Mouse (Mus musculus): ENCODE results near the gene Krtap4-2.

- TF ChIP-seq CTCF (IDR thresholded peaks at IDR 0.05; ENCODE audit: borderline replicate concordance, extremely low read depth, insufficient read depth, insufficient read length): no peak
- TF ChIP-seq POLR2A (IDR thresholded peaks at IDR 0.05; ENCODE audit: borderline replicate concordance, extremely low read depth, insufficient read depth, insufficient read length, poor library complexity, severe bottlenecking): no peak
Measured at GRCm38 (mm10) chr11:99637086-99637485, 2.2 kb upstream of the Krtap4-2 start.

Measured in brain, embryonic 14.5 days (tissue).